Mouse (Mus musculus) heart, embryonic 15.5 days (tissue): ENCODE data around the gene Atp5g2. TPM values are rescaled to one million over a fixed set of nuclear protein-coding genes. Genes with fewer than 3 reads are reported as not detected.

Source experiments
- ATAC-seq: fragments of 200-750 bp; cut with Nextera tagmentation; replicated peaks from 2 replicates; pipeline ENCODE4 v1.8.0; 2017; ENCODE audit warnings: low read depth, moderate TSS enrichment; ENCODE audit not compliant: insufficient number of reproducible peaks, insufficient read depth, low FRiP score
- H3K27ac ChIP-seq: fragments of 300-500 bp; sonication (generic); 2 replicates; pipeline ENCODE4 v1.5.1; 2015; ENCODE audit warnings: mild to moderate bottlenecking, inconsistent platforms
- H3K27me3 ChIP-seq: fragments of 300-500 bp; sonication (generic); 2 replicates; pipeline ENCODE4 v1.6.1; 2015; ENCODE audit warnings: inconsistent platforms
- H3K36me3 ChIP-seq: fragments of 300-500 bp; sonication (generic); 2 replicates; pipeline ENCODE4 v1.6.1; 2015; ENCODE audit warnings: mild to moderate bottlenecking, inconsistent platforms
- H3K4me1 ChIP-seq: fragments of 300-500 bp; sonication (generic); replicated peaks from 2 replicates; pipeline ENCODE4 v1.6.1; 2015; ENCODE audit warnings: inconsistent platforms
- H3K4me2 ChIP-seq: fragments of 300-500 bp; sonication (generic); 2 replicates; pipeline ENCODE4 v1.6.1; 2015; ENCODE audit warnings: inconsistent platforms, mild to moderate bottlenecking, moderate library complexity
- H3K4me3 ChIP-seq: fragments of 300-500 bp; sonication (generic); 2 replicates; pipeline ENCODE4 v1.5.1; 2015; ENCODE audit warnings: mild to moderate bottlenecking, inconsistent platforms
- H3K9ac ChIP-seq: fragments of 300-500 bp; sonication (generic); 2 replicates; pipeline ENCODE4 v1.6.1; 2015; ENCODE audit warnings: mild to moderate bottlenecking, inconsistent platforms
- H3K9me3 ChIP-seq: fragments of 300-500 bp; sonication (generic); replicated peaks from 2 replicates; pipeline ENCODE4 v1.6.1; 2016; ENCODE audit warnings: inconsistent platforms
- WGBS: fragments of 180-500 bp; shearing (Covaris S2); methylation state at CpG from one replicate; pipeline ENCODE4 v1.1.7; 2015; ENCODE audit warnings: mixed read lengths; 5-methylcytosine and 5-hydroxymethylcytosine counted together
- polyA plus RNA-seq: library from polyadenylated mRNA; unstranded; fragments of >200 nt; fragmentation: Nextera tagmentation; extraction: Ambion mirVana; gene quantifications from 2 replicates; pipeline ENCODE4 v1.2.1, GENCODE M21; 2015

Atp5g2 gene
- polyA plus RNA-seq, 1 experiment from 2014 or later: 78.1 TPM

DNA sequence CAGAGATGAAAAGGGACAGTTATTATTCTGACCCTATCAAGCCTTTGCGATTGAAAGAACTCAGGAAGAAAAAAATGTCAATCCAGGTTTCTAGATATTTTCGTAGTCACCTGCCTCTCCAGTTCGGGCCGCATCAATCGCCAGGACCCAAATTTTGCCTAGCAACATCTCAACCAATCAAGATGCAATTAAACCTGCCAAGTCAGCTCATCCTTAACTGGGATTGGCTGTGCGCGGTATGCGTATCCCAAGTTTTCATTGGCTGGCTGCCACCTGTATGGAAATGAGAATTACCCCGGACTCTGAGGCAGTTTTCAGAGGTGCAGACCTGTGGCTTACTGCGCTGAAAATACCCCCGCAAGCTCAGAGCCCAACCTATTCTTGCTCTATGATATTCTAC is 21.4 kb upstream of the Atp5g2 start:
- Histone ChIP-seq H3K4me1 (peaks cover 22% of the 10 kb centered on the region), H3K4me2 (peak overlapping the region; percentile 95), H3K9me3 (no peaks in the 10 kb centered on the region), H3K9ac (no peak overlapping the region), H3K36me3 (no peaks in the 10 kb centered on the region), H3K4me3 (peak overlapping the region; percentile 61), H3K27me3 (peaks cover 74% of the 10 kb centered on the region), H3K27ac (no peak overlapping the region)
- 1% methylated on average over 11 of the region's 11 CpGs for WGBS
- peak; percentile 30; the same call in 1 of the 2 replicates for ATAC-seq

DNA sequence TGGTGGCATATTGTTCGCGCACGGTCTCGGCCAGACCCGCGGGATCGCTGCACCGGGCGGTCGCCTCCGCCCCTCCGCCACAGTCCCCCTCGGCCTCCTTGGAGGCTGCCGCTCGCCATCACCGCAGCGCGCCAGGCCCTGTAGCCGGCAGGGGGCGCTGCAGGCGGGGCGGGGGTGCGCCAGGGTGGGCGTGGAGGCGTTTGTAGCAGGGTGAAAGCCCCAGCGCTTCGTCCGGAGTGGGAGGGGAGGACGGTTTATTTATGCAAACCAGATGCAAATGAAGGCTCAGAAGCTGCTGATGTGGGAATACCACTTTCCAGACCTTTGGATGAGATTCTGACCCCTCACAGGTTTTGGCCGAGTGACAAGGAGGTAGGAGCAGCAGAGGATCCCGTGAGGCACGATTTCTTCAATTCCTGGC is 20.8 kb upstream of the Atp5g2 start:
- H3K9ac ChIP-seq: peak overlapping the region; percentile 47
- H3K27me3 ChIP-seq: peaks cover 69% of the 10 kb centered on the region
- WGBS: 0% methylated on average over 32 of the region's 32 CpGs
- H3K9me3 ChIP-seq: no peaks in the 10 kb centered on the region
- peak overlapping the region; percentile 95 for H3K4me2 ChIP-seq
- peak overlapping the region; percentile 61 for H3K4me3 ChIP-seq
- H3K27ac ChIP-seq: no peak overlapping the region
- peak; percentile 70; the same call in 1 of the 2 replicates for ATAC-seq
- no peaks in the 10 kb centered on the region for H3K36me3 ChIP-seq
- peaks cover 22% of the 10 kb centered on the region for H3K4me1 ChIP-seq

DNA sequence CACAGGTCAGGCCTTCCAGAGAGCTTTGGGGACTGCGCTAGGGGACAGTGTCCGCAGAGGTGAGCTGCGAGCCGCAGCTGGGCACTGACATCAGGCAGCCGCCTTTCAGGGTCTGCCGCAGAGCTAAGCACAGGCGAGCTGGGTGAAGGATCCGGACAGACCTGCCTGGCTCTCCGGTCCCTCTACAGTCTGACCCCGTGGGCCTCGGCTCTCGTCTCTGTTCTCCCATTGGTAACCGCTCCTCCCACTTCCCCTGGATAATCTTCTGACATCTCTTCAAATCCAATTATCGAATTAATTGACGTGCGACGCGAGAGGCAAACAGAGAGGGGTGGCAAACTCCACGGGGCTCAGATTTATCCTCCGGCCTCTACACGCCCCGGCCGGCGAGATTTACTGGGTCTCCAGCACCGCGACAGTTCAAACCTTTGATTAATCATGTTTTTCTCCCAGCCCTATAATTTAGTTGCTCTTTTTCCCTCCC is 20.2 kb upstream of the Atp5g2 start:
- no peaks in the 10 kb centered on the region for H3K9me3 ChIP-seq
- H3K27ac ChIP-seq: no peak overlapping the region
- peak overlapping the region; percentile 47 for H3K9ac ChIP-seq
- 2% methylated on average over 26 of the region's 26 CpGs for WGBS
- no peaks in the 10 kb centered on the region for H3K36me3 ChIP-seq
- H3K4me1 ChIP-seq: peaks cover 22% of the 10 kb centered on the region
- peak overlapping the region; percentile 61 for H3K4me3 ChIP-seq
- peaks cover 69% of the 10 kb centered on the region for H3K27me3 ChIP-seq
- peak overlapping the region; percentile 95 for H3K4me2 ChIP-seq
- ATAC-seq: no peak; the same call in 1 of the 2 replicates

DNA sequence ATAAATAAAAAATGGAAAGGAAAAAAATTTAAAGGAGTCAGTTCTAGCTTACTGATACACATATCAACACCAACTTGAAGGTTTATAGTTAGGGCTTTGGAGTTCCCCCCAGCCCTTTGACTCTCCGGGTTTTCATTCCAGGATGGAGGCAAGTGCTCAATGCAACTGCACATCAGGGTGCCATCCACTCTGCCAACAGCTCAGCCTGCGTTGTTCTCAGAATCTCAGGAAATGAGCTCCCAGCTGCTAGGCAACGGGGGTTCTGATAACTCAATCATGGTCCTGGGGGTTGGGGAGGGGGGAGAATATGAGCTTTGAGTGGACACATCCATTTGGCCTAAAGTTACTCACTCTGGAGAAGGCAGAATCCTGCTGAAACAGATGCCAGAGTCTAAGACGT is 13.6 kb upstream of the Atp5g2 start:
- Histone ChIP-seq H3K4me1 (no peaks in the 10 kb centered on the region), H3K36me3 (no peaks in the 10 kb centered on the region), H3K9me3 (no peaks in the 10 kb centered on the region), H3K4me2 (no peak overlapping the region), H3K27ac (no peak overlapping the region), H3K27me3 (peaks cover 25% of the 10 kb centered on the region), H3K4me3 (no peak overlapping the region), H3K9ac (no peak overlapping the region)
- ATAC-seq: no peak
- 22% methylated on average over 4 of the region's 4 CpGs for WGBS

DNA sequence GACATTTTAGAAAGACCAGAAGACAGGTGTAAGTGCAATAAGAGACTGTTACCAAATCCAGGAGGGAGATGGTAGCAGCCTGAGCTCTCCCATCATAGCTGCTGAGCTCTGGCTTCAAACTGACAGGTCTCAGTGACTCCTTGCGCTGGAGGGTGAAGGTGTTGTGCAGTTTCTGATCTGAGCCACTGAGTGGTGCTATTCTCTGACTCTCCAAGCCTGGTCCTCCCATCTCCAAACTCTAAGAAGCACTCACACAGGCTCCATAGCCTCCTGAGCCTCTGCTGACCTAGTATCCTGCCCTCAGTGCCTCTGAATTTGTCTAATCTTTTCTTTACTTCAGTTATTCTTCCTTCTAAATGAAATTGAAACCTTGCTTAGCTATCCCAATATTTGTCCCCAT is 11.5 kb upstream of the Atp5g2 start:
- Histone ChIP-seq H3K9me3 (no peaks in the 10 kb centered on the region), H3K36me3 (no peaks in the 10 kb centered on the region), H3K4me1 (no peaks in the 10 kb centered on the region), H3K27ac (no peak overlapping the region), H3K27me3 (peaks cover 20% of the 10 kb centered on the region), H3K9ac (no peak overlapping the region), H3K4me2 (no peak overlapping the region), H3K4me3 (no peak overlapping the region)
- ATAC-seq: no peak
- 6% methylated on average over 1 of the region's 1 CpGs for WGBS

DNA sequence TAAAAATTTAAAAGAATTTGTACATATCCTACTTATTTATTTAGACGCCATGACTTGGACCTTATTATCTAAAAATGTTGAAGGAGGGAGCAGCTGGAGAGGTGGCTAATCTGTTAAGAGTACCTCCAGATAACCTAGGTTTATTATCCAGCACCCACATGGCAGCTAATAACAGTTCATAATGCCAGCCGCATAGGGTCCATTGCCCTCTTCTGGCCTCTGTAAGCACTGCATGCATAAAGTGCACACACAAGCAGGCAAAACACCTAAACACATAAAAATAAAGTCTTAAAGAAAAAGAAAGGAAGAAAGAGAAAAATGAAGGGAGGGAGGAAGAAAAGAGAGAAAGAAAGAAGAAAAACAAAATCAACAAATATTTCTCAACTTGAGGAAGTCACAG is 4.2 kb upstream of the Atp5g2 start:
- no peak overlapping the region for H3K9ac ChIP-seq
- 86% methylated on average over 2 of the region's 2 CpGs for WGBS
- no peaks in the 10 kb centered on the region for H3K9me3 ChIP-seq
- no peaks in the 10 kb centered on the region for H3K36me3 ChIP-seq
- H3K27ac ChIP-seq: no peak overlapping the region
- ATAC-seq: no peak
- H3K4me1 ChIP-seq: peaks cover 20% of the 10 kb centered on the region
- H3K4me3 ChIP-seq: no peak overlapping the region
- H3K27me3 ChIP-seq: no peaks in the 10 kb centered on the region
- no peak overlapping the region for H3K4me2 ChIP-seq

DNA sequence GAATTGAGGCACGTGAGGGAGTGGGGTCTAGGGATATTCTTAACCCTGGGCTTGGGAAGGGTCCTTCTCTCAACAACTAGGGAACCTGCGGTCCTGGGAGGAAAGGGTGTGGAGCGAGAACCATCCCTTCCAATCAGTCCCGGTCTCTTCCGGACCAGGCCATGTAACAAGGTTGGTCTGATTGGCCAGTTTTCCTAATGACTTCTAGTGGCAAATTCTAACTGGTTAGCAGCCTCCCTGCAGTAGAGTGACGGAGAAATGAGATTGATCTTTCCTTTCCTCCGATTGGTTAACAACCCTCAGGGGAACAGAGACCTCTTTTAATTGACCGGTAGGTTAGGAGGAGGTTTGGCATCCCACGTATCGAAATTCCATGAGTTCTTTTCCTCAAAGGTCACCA is 1.4 kb upstream of the Atp5g2 start:
- peak overlapping the region; percentile 97 for H3K27ac ChIP-seq
- H3K9ac ChIP-seq: no peak overlapping the region
- WGBS: 3% methylated on average over 10 of the region's 10 CpGs
- H3K27me3 ChIP-seq: no peaks in the 10 kb centered on the region
- peak; percentile 27 for ATAC-seq
- no peaks in the 10 kb centered on the region for H3K36me3 ChIP-seq
- peaks cover 30% of the 10 kb centered on the region for H3K4me1 ChIP-seq
- no peaks in the 10 kb centered on the region for H3K9me3 ChIP-seq
- peak overlapping the region; percentile 76 for H3K4me2 ChIP-seq
- peak overlapping the region; percentile 35 for H3K4me3 ChIP-seq

DNA sequence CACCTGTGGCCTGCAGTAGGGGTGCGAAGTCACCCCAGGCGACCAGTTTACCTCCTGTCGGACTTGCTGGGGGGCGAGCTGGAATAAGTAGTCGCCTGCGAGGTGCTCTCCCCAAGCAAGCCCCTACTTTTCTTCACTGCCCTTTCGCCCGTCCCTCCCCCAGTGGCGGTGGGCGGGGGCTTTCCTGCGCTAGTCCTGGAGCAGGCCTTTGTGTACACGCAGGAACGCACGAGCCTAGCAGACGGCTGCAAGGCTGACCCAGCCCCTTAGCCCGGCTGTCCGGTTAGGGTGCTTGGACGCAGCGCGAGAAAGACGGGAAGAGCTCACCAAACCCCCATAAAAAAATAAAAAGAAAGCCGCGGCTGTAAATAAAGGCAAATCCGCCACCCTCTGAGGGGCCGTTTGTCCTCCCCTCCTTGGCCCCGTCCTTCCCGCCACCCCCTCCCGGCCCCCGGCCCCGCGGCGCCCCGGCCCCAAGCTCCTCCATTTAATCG is 384 bp downstream of the Atp5g2 start:
- Histone ChIP-seq H3K27ac (peak overlapping the region; percentile 97), H3K4me1 (peaks cover 32% of the 10 kb centered on the region), H3K4me3 (peak overlapping the region; percentile 54), H3K9me3 (no peaks in the 10 kb centered on the region), H3K36me3 (peaks cover 13% of the 10 kb centered on the region), H3K9ac (peak overlapping the region; percentile 73), H3K4me2 (peak overlapping the region; percentile 76), H3K27me3 (no peaks in the 10 kb centered on the region)
- under 1% methylated on average over 34 of the region's 34 CpGs for WGBS
- ATAC-seq: peak; percentile 64

DNA sequence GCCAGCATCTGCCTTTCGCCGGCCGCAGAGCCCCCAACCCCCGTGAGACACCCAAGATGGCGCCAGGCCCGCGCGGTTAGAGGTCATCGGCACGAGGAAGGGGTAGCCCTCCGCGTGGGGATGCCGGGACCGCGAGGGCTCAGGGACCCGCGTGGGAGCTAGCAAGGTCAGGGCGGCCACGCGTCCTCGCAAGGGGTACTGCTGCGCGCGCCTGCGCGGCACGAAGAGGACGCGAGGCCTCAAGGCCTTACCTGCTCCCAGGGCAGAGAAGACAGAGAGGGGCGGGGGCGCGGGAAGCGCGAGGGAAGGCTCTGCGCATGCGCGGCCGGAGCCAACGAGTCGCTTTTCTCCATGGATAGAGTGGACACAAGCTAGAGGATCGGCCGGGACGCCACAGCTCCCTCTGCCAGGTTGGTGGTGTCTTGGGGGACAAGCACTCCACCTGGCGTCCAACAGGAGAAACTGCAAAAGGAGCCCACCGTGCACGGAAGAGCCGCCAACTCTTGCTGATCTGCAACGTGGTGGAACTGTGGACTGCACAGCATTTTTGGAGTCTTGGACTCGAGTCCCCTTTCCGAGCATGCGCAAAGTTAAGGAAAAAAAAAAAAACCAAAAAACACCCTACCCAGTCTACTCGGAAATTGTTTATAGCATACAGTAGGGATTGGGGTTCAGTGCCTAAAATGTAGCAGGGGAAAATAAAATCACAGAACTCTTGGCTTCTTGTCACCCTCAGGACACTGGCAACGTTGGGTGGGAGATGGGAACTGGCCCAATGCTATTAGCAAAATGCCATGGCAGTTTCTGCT is 1.2 kb downstream of the Atp5g2 start:
- H3K36me3 ChIP-seq: peaks cover 19% of the 10 kb centered on the region
- under 1% methylated on average over 53 of the region's 53 CpGs for whole genome bisulfite sequencing
- peak overlapping the region; percentile 86 for H3K9ac ChIP-seq
- no peaks in the 10 kb centered on the region for H3K9me3 ChIP-seq
- peak overlapping the region; percentile 77 for H3K4me2 ChIP-seq
- H3K27ac ChIP-seq: peak overlapping the region; percentile 97
- H3K4me1 ChIP-seq: peaks cover 32% of the 10 kb centered on the region
- ATAC-seq: peak; percentile 90
- H3K27me3 ChIP-seq: no peaks in the 10 kb centered on the region
- peak overlapping the region; percentile 70 for H3K4me3 ChIP-seq

DNA sequence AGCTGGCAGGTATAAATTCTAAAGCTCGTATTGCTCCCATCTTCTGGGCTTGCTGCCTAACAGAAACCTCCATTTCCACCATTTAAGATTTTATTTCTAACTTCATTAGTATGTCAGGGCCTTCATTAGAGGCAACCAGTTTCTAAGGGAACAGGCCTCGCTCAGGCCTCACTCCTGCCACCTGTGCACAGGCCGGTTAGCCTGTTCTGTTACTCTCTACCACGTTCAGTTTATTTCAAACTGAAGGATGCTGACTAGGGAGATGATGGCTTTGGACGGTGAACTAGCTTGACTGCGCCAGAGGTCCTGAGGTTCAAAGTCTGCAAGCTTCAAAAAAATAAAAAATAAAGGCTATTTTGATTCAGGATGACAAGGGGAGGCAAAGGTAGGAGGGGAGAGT is 1.9 kb downstream of the Atp5g2 start:
- ATAC-seq: no peak
- H3K9ac ChIP-seq: peak overlapping the region; percentile 86
- H3K27ac ChIP-seq: peak overlapping the region; percentile 97
- peaks cover 34% of the 10 kb centered on the region for H3K4me1 ChIP-seq
- H3K27me3 ChIP-seq: no peaks in the 10 kb centered on the region
- H3K9me3 ChIP-seq: no peaks in the 10 kb centered on the region
- H3K4me3 ChIP-seq: peak overlapping the region; percentile 70
- 8% methylated on average over 6 of the region's 6 CpGs for WGBS
- peaks cover 24% of the 10 kb centered on the region for H3K36me3 ChIP-seq
- H3K4me2 ChIP-seq: peak overlapping the region; percentile 77

DNA sequence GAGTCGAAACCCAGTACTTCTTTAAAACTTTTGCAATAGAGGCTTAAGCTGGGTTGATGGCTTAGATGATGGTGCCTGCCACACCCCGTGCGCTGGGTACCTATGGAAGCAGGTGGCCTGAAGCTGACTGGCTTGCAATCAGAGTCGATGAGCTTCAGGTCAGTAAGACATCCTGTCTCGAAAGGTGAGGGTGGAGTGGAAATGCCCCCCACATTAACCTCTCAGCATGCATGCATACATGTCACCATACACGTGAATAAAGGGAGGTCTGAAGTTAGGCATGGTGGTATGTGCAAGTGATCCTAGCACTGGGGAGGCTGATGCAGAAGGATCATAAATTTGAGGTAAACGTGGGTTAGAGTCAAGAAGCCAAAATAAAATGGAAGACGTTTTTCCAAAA is 2.6 kb downstream of the Atp5g2 start:
- WGBS: 85% methylated on average over 8 of the region's 8 CpGs
- Histone ChIP-seq H3K9me3 (no peaks in the 10 kb centered on the region), H3K4me2 (peak overlapping the region; percentile 77), H3K4me1 (peaks cover 34% of the 10 kb centered on the region), H3K27me3 (no peaks in the 10 kb centered on the region), H3K36me3 (peaks cover 31% of the 10 kb centered on the region), H3K9ac (no peak overlapping the region), H3K4me3 (peak overlapping the region; percentile 0; the same call in 1 of the 2 replicates), H3K27ac (no peak overlapping the region)
- ATAC-seq: no peak
